Mouse (Mus musculus): Measurements from ENCODE around the gene Apobec4.

DNA sequence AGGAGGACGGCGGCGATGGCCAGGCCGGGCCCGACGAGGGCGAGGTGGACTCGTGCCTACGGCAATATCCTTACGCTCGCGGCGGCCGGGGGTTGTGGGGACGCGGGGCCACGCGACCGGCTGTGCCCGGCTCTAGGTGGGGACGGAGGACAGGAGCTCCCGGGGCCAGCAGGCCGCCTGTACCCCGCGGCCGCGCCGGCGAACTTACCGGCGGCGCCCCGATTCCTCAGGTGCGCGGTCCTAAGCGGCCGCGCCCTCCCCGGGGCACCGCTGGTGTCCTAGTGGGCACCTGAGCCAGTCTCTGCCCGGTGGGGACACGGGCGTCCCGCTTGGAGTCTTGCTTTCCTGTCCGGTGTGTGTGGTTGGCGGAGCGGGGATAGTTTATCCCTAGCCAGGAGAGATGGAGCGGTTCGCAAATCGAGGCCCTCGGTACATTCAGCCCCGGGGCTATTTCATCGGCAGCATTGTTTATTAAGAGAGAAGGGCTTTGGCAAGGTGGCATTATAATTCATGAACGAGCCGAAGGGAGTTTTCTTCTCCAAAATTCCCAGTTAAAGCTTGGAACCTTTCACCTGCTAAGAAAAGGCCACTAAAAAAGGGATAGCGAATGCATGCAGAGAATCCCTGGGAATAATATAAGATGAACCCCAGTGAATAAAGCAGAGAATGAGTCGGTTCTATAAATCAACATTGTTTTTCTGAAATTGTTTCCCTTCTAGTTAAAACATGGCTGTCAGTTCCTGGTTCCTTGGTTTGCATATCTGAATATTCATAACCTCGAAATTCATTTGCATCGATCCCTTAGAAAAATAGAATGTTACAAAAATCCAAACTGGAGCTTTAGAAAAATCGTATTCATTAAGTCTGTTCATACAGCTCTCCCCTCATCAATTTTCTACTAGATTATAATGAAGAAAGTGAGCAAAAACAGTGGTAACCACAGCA is 16.7 kb downstream of the Apobec4 start:
- TF ChIP-seq CTCF (IDR thresholded peaks at IDR 0.05; ENCODE audit: insufficient read depth, low read depth, low read length): no peak
- no peak for TF ChIP-seq POLR2A (IDR thresholded peaks at IDR 0.05; ENCODE audit: insufficient read depth, low read depth, low read length)
